Mouse (Mus musculus): ENCODE data around the gene 4930404H24Rik.
A peak's percentile ranks its signal among the peaks of the same experiment; 100 is the strongest.

4930404H24Rik gene

DNA sequence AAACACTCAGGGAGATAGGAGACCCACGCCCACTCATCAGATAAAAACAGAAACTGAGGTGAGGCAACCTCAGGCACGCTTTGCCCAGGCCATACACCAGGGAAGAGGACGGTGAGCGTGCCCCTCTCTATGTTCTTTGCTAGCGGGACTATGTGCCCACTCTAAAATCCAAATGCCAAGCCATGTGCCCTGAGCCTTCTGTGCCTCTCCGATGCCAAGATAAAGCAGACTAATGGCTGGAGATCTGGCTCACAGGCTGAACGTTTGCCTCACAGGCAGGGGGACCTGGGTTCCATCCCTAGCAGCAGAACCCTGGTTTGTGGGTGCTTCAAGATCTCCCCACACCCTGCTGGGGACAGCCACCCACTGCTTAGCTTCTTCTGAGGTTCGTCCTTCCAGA lies 17.5 kb downstream of the 4930404H24Rik start:
- no peak for DNase-seq (ENCODE audit: low spot score)

DNA sequence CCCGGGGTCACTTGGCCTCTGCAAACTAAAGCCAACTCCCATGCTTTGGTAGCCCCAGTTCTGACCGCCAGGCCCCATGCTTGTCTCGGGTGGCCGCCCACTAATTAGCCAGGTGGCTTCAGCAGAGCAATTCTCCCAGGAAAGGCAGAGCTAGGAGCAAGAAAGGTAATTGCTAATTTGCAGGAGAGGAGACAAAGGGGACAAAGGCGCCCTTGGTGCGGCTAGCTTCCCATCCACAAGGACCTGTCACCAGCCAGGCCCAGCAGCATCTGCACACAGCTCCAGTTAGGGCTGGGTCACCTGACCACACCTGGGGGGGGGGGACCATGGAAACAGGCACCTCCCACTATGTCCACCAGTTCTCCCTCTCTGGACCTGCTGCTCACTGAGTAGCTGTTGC lies 19.0 kb downstream of the 4930404H24Rik start:
- DNase-seq (ENCODE audit: low spot score) = no peak

DNA sequence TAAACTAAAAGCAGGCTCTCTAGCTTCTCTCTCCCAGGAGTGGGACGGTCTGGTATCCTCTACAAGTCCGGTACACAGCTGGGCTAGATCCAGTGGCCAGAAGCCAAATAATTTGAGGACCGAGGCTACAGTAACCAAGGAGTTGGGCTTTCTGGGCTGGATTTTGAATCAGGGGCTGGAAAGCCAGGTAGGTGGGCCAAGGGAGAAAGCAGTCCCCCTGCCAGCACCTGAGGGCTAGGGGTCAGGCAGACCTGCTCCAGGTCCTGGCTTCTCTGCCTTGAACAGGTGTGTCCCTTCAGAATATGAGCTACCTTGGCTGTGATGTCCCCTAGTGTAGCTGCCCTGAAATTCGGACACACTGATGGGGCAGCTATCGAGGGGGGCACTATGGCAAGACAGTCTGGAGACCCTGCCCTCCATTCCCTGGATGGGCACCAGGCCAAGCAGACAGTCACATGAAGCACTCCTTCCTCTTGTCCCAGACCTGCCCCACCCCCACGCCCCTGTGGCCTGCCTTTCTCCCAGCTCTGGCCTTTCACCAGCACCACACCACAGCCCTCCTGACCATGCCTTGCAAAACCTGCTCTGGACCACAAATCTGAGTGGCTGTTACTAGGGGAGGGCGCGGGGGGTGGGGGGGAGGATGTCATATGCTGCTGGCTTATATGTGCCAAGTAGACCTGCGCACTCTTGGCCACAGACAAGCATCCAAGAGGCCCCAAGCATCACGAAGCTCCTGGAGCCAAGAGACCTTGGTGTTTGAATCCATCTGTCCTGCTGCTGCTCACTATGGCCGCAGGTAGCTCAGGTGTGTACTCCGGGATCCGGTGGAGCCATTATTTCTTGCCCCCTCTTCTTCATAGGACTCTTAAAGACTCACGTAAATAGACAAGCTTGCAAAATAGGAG lies 20.1 kb downstream of the 4930404H24Rik start:
- no peak for DNase-seq (ENCODE audit: low spot score)

DNA sequence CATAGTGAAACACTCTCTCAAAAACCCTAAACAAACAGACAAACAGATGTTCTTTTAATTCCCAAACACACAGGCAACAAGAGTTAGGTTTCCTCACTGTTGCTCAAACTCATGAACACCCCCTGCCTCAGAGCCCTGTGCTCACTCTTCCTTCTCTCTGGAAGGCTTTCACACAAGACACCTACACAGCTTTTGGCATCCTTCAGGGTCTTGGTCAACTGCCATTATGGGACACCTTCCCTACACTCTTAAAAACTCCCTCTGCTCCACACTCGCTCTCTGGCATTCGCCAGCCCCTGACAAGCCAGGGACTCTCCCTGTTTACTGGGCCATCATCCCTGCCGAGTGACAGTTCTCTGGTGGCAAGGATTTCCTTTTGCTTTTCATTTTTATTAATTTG lies 21.4 kb downstream of the 4930404H24Rik start:
- no peak for DNase-seq (ENCODE audit: low spot score)

DNA sequence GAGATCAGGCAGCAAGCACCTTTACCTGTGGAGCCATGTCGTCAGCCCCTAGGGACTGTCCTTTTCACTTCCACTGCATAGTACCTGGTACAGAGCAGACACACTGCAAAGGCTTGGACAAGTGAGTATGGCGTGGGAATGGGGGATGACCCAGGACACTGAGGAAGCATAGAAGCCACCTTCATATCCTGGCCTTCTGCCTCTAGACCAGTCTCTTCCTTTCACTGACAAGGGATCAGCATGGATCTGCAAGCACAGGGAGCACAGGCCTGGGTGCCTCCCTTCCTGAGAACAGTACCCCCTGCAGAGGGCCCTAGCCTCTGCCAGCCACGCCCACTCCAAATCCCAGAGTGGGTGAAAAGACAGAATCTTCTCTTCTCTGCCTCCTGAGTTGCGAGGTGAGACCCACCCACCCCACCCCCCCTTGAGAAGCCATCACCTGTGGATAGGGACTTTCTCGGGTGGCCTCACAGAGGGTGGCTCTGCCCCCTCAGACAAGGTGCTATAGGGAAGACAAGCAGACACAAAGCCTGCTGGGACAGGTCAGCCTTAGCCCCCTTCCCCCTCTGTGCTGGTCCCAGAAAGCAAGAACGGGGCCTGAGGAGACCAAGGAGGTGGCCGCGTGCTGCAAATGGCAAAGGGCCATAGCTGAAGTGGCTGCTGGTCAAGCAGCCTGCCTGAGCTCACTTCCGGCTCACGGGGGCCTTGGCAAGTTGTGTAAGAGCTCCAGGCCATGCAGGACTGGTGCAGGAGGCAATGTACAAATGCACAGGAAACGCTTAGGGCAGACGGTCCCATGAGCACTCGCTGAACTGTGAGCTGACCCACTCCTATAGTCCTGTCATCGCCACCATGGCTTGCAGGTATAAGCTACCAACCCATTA lies 22.1 kb downstream of the 4930404H24Rik start:
- DNase-seq (ENCODE audit: low spot score) = no peak

DNA sequence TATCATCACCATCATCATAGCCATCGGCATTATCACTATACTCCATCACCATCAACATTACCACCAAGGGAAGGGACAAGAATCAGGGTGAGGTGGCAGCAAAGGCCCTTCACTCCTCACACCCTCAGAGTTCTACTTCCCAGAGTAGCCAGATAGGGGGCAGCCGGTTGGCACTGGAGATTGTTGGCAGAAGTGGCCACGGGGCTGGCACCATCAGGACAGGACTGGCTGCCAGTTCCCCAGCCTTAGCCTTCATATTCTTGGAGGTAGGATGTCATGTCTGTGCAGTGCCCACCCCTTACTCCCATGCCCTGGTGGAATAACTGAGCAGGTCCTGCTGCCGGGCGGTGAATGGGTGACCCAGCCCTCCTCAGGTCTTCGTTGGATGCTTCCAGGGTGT lies 23.0 kb downstream of the 4930404H24Rik start:
- no peak for DNase-seq (ENCODE audit: low spot score)

DNA sequence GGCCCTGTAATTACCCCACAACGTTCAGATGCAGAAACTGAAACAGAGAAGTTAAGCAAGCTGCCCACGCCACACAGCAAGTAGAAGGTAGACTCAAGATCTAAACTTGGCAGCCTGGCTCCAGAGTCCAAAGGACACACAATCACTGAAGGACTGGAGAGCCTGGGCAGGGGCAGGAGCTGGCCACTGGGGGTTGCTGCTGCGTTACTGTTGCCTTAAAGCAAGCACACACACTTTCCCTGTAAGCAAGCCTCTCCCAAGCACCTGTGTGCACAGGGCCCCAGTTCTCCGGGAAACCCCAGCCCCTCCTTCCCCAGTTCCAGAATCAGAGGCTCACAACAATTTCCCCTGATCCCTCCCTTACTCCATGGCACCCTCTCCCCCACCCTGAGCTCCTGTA lies 24.4 kb downstream of the 4930404H24Rik start:
- DNase-seq (ENCODE audit: low spot score) = no peak

DNA sequence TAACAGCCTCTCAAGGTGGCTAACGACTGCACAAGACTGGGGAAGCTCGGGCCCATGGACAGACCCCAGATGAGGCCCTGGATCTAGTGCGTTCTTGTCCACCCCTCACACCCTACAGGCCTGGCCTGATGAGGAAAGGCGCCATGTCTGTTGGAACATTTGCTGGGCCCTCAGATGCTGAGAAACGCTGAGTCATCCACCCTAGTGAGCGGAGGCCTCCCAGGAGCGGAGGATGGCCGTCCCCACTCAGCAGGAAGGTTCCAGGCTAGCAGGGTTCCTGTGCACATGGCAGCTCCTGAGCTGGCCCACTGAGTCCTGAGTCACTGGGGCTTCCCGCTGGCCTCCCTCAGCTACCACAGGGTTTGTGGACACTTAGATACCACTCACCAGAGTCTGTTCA lies 27.5 kb downstream of the 4930404H24Rik start:
- no peak for DNase-seq (ENCODE audit: low spot score)

DNA sequence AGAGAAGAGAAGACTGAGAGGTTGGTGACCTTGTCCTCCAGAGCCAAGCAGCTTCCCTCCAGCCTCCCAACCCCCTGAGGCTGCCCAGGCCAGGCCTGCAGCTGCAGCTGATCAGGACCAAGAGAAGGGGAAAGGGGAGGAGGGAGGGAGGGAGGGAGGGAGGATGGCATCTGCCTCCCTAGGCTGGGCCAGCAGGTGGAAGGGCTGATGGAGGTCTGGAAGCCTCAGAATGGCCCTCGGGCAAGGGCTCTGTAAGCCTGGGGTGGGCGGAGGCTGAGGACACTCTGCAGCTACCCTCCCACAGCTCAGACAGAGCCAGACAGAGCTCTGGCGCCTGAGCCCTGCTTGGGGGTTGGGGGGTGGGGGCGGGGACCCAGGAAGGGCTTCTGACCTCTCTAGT lies 29.7 kb downstream of the 4930404H24Rik start:
- no peak for DNase-seq (ENCODE audit: low spot score)

DNA sequence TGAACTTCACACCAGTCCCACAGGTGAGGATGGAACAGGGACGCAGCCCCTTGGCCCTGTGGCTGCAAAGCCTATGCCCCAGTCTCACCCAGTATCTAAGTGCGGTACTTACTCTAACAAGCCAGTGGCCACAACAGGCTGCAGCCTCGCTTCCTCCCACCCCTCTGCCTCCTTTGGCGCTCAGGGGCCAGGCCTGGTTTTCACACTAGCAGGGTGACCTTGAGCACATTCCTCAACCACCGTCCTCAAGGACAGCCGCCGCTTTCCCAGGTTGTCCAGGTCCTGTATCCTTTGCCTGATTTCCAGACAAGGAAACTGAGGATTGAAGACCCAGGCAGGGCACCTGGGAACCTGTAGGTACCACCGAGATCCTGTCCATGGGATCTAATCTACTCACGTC lies 30.6 kb downstream of the 4930404H24Rik start:
- DNase-seq (ENCODE audit: low spot score) = no peak

DNA sequence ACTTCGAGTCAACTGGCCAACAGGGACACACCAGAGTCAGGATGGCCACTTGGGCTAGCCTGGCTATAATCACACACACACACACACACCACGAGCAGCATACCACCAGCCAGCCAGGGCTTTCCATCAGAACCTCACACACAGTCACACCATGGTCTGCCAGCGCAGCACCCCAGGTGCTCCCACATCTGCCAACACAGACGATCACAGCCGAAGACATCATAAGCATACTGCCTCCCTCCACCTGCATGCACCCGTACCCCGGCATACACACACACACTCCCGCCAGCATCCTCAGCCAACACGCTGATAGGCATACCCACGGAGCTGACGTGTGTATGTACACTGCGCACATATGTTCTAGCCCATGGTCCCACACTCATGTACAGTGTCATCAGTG lies 31.1 kb downstream of the 4930404H24Rik start:
- DNase-seq (ENCODE audit: low spot score) = no peak

DNA sequence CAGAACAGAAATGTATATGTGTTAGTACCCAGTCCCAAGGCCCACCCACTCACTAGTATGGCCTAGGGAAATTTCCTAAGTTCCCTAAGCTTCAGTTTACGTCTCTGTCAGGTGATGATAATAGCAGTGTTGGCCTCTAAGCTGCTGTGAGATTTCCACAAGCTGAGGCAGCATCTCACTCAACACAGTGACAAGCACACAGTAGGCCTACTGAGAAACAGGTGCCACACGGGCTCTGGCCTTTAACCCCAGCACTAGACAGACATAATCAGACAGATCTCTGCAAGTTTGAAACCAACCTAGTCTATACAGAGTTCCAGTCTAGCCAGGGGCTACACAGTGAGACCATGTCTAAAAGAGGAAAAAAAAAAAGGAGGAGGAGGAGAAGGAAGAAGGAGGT lies 32.1 kb downstream of the 4930404H24Rik start:
- DNase-seq (ENCODE audit: low spot score) = no peak

DNA sequence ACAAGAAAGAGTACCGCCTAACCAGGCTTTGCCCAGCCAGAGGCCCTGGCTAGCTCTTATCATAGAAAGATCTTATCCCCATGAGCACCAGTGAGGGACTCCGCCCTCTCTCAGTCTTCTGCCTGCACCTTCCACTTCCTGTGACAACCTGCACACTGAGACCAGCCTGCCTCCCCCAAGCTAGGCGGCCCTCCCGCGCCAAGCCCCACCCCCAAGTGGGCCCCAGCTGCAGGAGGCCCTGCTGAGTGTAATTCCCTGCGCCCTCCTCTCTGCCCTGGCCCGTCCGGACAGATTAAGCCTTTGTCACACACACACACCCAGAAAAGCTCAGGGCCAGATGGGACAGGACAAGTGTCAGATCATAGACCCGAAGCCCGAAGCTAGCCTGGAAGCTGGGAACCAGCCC lies 33.3 kb downstream of the 4930404H24Rik start:
- DNase-seq (ENCODE audit: low spot score) = no peak

DNA sequence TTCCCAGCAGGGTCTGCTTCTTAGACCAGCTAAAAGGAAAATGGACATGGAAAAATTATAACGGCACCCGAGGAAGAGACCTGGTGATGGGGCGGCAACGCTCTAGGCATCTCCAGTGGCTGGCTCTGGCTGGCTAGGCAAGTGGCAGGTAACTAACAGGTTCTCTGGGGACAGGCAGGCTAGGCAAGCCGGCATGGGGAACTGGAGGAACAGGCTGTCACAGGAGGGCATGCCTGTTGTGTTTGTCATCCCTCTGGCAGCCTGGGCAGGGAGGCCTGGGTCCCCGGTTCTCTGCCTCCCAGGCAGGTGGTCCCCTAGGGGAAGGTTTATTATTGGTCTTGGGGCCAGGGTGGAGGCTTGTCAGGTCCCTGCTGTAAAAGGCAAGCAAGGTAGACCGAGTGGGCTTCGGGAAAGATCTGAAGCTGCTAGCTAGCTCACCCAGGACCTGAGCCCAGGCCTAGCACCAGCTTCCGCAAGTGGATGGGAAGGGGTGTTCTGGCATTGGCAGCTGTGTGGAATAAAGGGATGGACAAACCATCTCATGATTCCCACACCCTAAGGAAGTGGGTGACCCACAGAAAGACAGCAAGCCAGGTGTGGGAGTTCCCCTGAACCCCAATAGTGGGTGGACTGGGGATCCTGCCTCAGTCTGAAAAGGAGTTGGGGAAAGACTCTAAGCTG lies 34.4 kb downstream of the 4930404H24Rik start:
- DNase-seq (ENCODE audit: low spot score) = no peak

DNA sequence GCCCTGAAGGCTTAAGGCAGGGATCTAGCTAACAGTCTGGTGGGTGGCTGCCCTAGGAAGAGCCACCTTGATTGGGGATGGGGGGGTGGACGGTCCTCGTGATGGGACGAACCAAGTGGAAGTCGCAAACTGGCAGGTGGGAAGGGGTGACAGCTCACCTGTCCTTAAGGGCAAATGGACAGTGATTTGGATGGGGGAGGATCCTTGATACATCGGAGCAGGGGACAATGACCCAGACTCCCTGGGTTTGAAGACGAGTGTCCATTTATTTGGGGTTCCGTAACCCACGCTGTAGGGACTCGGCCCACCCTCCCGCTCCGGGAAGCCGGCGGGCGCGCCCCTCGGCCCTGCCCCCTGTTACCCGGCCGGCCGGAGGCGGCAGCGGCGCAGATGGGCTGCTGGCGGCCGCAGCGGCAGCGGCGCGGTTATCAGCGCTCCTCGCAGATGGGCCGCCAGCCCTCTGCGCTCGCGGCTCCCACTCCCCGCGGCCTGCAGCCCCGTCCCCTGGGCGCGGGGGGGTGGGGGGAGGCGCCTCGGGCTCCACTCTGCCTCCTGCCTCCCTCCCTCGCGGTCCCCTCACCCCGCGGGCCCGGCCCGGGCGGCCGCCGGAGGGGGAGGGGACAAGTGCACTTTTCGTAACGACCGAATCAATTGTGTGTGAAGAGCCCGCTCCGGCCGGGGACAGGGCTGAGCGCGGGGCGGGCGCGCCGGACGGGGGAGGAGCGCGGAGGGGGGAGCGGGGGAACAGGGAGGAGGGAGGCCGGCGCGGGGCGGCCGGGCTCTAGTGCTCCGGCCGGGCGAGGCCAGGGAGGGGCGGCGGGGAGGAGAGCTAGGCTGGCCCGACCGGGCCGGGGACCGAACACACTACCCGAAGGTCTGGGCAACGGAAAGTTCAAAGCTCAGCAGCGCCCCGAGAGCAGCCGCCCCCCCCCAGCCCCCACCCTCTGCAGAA lies 35.3 kb downstream of the 4930404H24Rik start:
- peak; percentile 26 for DNase-seq (ENCODE audit: low spot score)

DNA sequence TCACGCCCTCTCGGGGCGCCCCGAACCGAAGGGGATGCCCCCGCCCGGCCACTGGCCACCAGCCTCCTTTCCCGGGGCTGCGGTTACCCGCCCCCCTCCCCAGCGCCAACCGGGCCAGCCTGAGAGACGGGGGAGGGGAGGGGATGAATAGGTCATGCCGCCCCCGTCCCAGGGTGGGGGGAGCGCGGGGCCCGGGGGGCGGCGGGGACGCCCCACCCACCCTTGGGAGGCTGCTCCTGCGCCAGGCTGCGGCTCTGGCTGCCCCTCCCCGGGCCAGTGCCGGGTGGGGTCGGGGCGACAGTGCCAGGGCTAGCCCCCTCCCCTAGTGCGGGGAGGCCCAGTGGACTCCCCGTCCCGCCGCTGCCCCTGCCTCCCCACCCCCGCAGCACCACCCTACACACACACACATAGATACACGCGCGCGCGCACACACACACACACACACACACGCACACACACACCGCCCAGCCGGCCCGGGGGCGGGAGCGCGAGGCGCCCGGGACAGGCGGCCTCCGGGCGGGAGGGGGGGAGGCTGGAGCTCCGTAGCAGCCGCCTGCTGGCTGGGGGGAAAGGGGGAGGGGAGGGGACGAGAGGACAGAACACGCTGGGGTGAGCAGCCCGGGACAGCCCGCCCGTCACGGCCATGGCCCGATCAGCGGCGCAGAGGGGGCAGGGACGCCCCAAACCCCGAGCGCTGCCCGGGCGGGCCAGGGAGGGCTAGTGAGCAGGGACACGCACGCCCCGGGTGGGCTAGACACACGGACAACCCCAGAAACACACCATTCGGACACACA lies 36.2 kb downstream of the 4930404H24Rik start:
- no peak for DNase-seq (ENCODE audit: low spot score)

DNA sequence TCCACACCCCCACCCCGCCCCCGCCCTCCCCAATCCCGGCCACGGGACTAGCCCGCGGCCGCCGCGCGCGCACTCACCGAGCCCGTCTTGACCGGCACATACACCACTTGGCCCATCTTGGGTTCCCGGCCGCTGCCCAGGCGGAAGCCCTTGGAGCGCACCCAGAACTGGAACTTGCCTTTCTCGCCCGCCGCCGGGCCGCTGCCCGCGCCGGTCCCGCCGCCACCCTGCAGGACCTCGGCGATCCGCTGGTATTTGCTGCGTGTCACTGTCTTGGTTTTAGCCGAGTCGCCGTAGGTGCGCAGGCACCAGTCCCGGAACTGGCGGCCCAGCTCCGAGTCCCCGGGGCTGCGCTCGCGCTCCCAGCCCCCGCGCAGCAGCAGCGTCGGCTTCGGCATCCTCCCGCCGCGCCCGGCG lies 36.8 kb downstream of the 4930404H24Rik start:
- peak; percentile 39 for DNase-seq (ENCODE audit: low spot score)

DNA sequence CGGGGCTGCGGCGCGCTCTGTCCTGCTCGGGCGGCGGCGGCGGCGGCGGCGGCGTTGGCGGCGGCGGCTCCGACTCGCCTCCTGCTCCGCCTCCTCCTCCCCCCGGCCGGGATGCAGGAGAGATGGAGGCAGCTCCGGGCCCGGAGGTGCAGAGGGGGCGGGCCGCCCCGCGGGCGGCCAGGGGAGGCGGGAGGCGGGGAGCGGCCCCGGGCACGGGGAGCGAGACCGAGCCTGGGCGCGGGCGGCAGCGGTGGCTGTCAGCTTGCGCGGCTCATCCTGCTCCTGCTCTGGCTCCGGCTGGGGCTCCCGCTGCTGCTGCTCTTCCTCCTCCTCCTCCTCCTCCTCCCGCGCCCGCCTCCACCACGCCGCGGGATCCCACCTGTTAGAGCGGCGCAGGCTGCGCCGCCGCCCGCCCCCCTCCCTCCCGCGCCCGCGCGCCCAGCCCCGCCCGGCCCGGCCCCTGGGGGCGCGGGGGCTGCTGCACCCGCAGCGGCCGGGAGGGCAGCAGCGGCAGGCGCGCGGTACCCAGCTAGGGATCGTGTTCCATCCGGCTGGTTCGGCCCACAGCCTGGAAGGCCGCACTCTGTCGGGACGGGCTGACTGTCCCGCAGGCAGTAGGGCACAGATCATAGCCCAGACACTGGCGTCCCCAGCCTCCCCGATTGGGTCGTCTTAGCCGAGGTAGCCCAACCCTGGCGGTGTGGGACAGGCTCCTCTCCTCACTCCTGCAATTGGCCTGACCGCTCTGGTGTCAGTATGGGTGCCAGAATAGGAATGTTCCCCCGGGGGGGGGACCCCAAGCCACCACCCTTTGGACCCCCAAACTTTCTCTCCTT lies 37.6 kb downstream of the 4930404H24Rik start, which contains the start of gene Nol4l:
TSS of gene Nol4l (minus strand) at position 41 of the 836 bp plus-strand sequence.
- DNase-seq (ENCODE audit: low spot score) = no peak

DNA sequence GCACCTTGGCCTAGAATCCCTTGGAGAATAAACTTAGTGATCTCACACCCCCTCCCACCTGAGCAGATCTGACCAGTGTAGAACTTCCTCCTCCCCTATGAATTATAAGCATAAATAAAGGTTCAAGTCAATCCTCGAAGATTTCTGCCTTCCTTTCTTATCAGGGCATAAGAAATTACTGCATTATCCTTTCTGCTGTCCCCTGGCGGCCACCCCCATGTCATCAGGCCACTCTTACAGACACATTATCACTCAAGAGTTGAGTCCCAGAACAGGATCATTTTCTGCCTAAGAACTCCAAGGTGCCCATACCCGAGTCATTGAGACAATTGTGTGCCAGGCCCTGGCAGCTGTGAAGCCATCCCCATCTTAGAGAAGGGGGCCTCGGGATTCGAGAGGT lies 38.4 kb downstream of the 4930404H24Rik start:
- no peak for DNase-seq (ENCODE audit: low spot score)

Data from ovary, postnatal 14 days (tissue).